Mouse (Mus musculus): Measurements from ENCODE around the gene Cldn11. TPM values are rescaled to one million over a fixed set of nuclear protein-coding genes. Genes with fewer than 3 reads are reported as not detected.

Gene Cldn11
- polyA plus RNA-seq, 1 experiment, result 0.85 TPM

DNA sequence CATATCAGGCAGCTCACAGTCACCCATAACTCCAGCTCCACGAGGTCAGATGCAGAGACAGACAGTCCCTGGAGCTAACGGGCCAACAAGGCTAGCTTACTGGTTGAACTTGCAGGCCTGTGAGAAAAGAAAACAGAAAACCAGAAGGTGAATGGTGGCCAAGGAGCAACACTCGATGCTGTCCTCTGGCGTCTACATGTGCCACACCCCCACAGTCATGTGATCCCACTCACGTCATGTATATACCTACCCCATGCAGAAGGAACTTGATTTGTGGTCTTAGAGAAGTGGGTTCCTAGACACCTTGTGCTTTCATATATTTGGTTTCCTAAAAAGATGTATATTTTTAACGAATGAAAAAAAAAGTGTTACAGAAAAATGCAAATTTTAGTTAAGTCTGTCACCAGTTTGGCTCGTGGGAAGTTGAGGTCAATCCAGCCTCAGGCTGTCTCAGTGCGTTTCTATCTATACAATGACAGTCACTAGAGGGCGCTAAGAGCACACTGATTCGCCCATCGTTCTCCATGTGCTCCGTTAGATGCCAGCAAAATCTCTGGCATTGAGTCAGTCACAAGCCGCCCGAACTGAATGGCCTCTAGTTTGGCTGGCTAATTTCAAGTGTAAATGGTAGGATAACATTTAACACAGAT is 4.0 kb upstream of the Cldn11 start:
- no peak overlapping the region for H3K27ac ChIP-seq (ENCODE audit: insufficient read depth, low read length)
- no peaks in the 10 kb centered on the region for H3K27me3 ChIP-seq (ENCODE audit: control insufficient read depth, insufficient read depth, low read length, poor library complexity, severe bottlenecking)
- H3K36me3 ChIP-seq (ENCODE audit: control insufficient read depth, insufficient read depth, low read length, poor library complexity, severe bottlenecking), result no peaks in the 10 kb centered on the region
- H3K4me3 ChIP-seq (ENCODE audit: low read depth, low read length), result no peak overlapping the region
- TF ChIP-seq EP300 (IDR thresholded peaks at IDR 0.05; ENCODE audit: insufficient read depth, low read depth, low read length) (no peak), POLR2A (IDR thresholded peaks at IDR 0.05; ENCODE audit: insufficient read depth, low read length) (no peak), CTCF (IDR thresholded peaks at IDR 0.05; ENCODE audit: low read depth, low read length) (peak; percentile 94)
- H3K4me1 ChIP-seq (ENCODE audit: control insufficient read depth, insufficient read depth, low read length), result no peaks in the 10 kb centered on the region
- H3K9me3 ChIP-seq (replicated peaks; ENCODE audit: control insufficient read depth, insufficient read depth, low read length, poor library complexity, severe bottlenecking), result no peaks in the 10 kb centered on the region
- no peak overlapping the region for H3K9ac ChIP-seq (ENCODE audit: low read depth, poor library complexity, severe bottlenecking)

DNA sequence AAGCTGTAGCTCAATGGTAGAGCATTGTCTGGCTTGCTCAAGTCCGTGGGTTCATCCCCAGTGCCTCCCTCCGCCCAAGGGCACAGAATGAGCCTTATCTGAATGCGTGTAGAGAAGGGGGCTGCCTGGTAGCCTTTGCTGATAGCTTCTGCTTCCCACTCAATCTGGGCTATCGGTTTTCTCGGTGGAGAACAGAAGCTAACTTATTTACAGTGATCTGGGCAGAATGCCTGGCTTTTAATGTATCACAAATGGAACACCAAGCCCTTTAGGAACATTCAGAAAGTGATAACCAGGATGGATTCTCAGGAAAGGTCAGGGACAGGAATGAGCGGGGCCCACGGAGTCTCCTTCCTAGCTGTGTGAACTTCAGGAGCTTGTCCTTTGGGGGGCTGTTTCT is 1.1 kb upstream of the Cldn11 start:
- no peak overlapping the region for H3K4me3 ChIP-seq (ENCODE audit: low read depth, low read length)
- no peaks in the 10 kb centered on the region for H3K27me3 ChIP-seq (ENCODE audit: control insufficient read depth, insufficient read depth, low read length, poor library complexity, severe bottlenecking)
- H3K9me3 ChIP-seq (replicated peaks; ENCODE audit: control insufficient read depth, insufficient read depth, low read length, poor library complexity, severe bottlenecking), result no peaks in the 10 kb centered on the region
- no peaks in the 10 kb centered on the region for H3K36me3 ChIP-seq (ENCODE audit: control insufficient read depth, insufficient read depth, low read length, poor library complexity, severe bottlenecking)
- H3K27ac ChIP-seq (ENCODE audit: insufficient read depth, low read length), result no peak overlapping the region
- TF ChIP-seq POLR2A (IDR thresholded peaks at IDR 0.05; ENCODE audit: insufficient read depth, low read length), result no peak
- TF ChIP-seq CTCF (IDR thresholded peaks at IDR 0.05; ENCODE audit: low read depth, low read length), result no peak
- TF ChIP-seq EP300 (IDR thresholded peaks at IDR 0.05; ENCODE audit: insufficient read depth, low read depth, low read length), result no peak
- H3K4me1 ChIP-seq (ENCODE audit: control insufficient read depth, insufficient read depth, low read length), result no peaks in the 10 kb centered on the region
- no peak overlapping the region for H3K9ac ChIP-seq (ENCODE audit: low read depth, poor library complexity, severe bottlenecking)

DNA sequence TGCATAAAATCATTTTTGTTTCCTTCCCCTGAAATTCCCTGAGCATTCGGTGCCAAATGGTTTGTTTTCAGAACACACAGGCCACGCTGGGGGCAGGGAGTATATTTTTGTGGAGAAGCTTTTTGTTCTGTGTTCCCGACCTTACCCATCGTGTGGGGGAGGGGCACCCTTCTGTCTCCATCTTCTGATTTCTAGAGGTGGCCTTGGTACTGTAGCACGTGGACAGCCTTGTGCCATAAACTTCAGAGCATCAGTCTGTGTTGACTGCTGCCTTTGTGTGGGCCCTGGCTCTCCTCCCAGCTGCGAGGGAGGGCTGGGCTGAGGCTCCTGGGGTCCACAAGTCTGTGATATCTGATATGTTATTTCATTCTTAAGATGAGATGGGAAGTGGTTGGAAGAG is 2.4 kb downstream of the Cldn11 start:
- Histone ChIP-seq H3K4me1 (ENCODE audit: control insufficient read depth, insufficient read depth, low read length) (no peaks in the 10 kb centered on the region), H3K9me3 (replicated peaks; ENCODE audit: control insufficient read depth, insufficient read depth, low read length, poor library complexity, severe bottlenecking) (no peaks in the 10 kb centered on the region), H3K9ac (ENCODE audit: low read depth, poor library complexity, severe bottlenecking) (no peak overlapping the region), H3K36me3 (ENCODE audit: control insufficient read depth, insufficient read depth, low read length, poor library complexity, severe bottlenecking) (no peaks in the 10 kb centered on the region), H3K4me3 (ENCODE audit: low read depth, low read length) (no peak overlapping the region), H3K27me3 (ENCODE audit: control insufficient read depth, insufficient read depth, low read length, poor library complexity, severe bottlenecking) (no peaks in the 10 kb centered on the region), H3K27ac (ENCODE audit: insufficient read depth, low read length) (no peak overlapping the region)
- no peak for TF ChIP-seq EP300 (IDR thresholded peaks at IDR 0.05; ENCODE audit: insufficient read depth, low read depth, low read length)

DNA sequence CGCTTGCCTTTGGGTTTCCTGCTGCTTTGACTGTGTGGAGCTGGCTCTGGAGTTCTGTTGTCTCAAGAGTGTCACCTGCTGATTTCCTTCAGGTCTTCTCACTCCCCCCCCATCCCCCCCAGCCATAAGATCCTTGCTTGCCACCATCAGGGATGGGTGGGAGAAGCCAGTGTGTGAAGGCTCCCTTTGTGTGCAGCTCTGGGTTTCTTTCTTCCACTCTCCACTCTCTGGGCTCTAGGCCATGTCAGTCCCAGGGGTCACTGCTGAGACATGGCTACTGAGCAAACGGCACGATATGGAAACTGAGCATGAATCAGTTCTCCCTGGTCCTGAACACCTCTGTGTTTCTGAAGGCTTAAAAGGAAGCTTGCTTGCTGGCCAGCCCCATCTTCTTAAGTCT is 6.4 kb downstream of the Cldn11 start:
- Histone ChIP-seq H3K9me3 (replicated peaks; ENCODE audit: control insufficient read depth, insufficient read depth, low read length, poor library complexity, severe bottlenecking) (no peaks in the 10 kb centered on the region), H3K27me3 (ENCODE audit: control insufficient read depth, insufficient read depth, low read length, poor library complexity, severe bottlenecking) (no peaks in the 10 kb centered on the region), H3K4me1 (ENCODE audit: control insufficient read depth, insufficient read depth, low read length) (no peaks in the 10 kb centered on the region), H3K4me3 (ENCODE audit: low read depth, low read length) (no peak overlapping the region), H3K9ac (ENCODE audit: low read depth, poor library complexity, severe bottlenecking) (no peak overlapping the region), H3K27ac (ENCODE audit: insufficient read depth, low read length) (no peak overlapping the region), H3K36me3 (ENCODE audit: control insufficient read depth, insufficient read depth, low read length, poor library complexity, severe bottlenecking) (no peaks in the 10 kb centered on the region)
- no peak for TF ChIP-seq POLR2A (IDR thresholded peaks at IDR 0.05; ENCODE audit: insufficient read depth, low read length)
- TF ChIP-seq CTCF (IDR thresholded peaks at IDR 0.05; ENCODE audit: low read depth, low read length), result no peak
- no peak for TF ChIP-seq EP300 (IDR thresholded peaks at IDR 0.05; ENCODE audit: insufficient read depth, low read depth, low read length)

DNA sequence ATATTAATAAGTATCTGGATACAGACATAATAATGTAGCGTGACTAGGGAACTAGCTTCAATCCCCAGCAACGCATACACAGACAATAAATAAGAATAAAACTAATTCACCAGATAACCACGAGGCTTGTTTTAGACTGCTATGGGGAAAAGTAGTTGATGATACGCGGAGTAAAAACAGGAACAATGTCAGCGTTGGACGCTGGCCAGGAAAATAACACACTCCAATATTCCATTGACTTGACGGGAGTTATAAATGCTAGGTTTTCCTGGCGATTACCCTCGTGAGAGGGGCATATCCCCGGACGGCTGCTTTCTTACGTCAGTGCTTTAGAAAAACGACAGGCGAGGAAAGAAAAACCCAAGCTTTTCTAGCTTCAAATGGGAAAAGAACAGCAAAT is 8.1 kb downstream of the Cldn11 start:
- no peak overlapping the region for H3K9ac ChIP-seq (ENCODE audit: low read depth, poor library complexity, severe bottlenecking)
- no peaks in the 10 kb centered on the region for H3K4me1 ChIP-seq (ENCODE audit: control insufficient read depth, insufficient read depth, low read length)
- no peak overlapping the region for H3K4me3 ChIP-seq (ENCODE audit: low read depth, low read length)
- H3K27me3 ChIP-seq (ENCODE audit: control insufficient read depth, insufficient read depth, low read length, poor library complexity, severe bottlenecking), result no peaks in the 10 kb centered on the region
- no peaks in the 10 kb centered on the region for H3K36me3 ChIP-seq (ENCODE audit: control insufficient read depth, insufficient read depth, low read length, poor library complexity, severe bottlenecking)
- no peak for TF ChIP-seq POLR2A (IDR thresholded peaks at IDR 0.05; ENCODE audit: insufficient read depth, low read length)
- H3K27ac ChIP-seq (ENCODE audit: insufficient read depth, low read length), result no peak overlapping the region
- no peaks in the 10 kb centered on the region for H3K9me3 ChIP-seq (replicated peaks; ENCODE audit: control insufficient read depth, insufficient read depth, low read length, poor library complexity, severe bottlenecking)

DNA sequence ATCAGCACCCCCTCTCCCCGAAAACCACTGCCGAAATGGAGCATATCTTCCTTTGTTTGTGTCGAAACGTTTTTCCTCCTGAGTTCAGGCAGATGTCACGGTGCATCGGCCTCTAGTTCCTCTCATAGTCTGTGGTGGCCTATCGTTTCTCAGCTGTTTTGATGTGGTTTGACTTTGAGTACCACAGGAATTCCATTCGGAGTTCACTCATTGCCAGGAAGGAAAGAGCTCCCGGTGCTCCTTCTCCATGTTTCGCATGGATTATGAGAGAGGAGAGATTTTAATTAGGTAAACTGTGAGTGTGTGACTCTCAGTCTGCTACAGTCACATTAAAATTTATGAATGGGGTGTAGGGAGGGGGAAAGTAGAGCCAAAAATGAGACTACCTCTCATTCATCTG is 10.3 kb downstream of the Cldn11 start:
- H3K27me3 ChIP-seq (ENCODE audit: control insufficient read depth, insufficient read depth, low read length, poor library complexity, severe bottlenecking), result no peaks in the 10 kb centered on the region
- no peaks in the 10 kb centered on the region for H3K36me3 ChIP-seq (ENCODE audit: control insufficient read depth, insufficient read depth, low read length, poor library complexity, severe bottlenecking)
- H3K27ac ChIP-seq (ENCODE audit: insufficient read depth, low read length), result no peak overlapping the region

More for the DNA sequence above, 10.3 kb downstream of the Cldn11 start:
- TF ChIP-seq CTCF (IDR thresholded peaks at IDR 0.05; ENCODE audit: low read depth, low read length) (no peak), EP300 (IDR thresholded peaks at IDR 0.05; ENCODE audit: insufficient read depth, low read depth, low read length) (no peak), POLR2A (IDR thresholded peaks at IDR 0.05; ENCODE audit: insufficient read depth, low read length) (no peak)
- Histone ChIP-seq H3K9ac (ENCODE audit: low read depth, poor library complexity, severe bottlenecking) (no peak overlapping the region), H3K9me3 (replicated peaks; ENCODE audit: control insufficient read depth, insufficient read depth, low read length, poor library complexity, severe bottlenecking) (no peaks in the 10 kb centered on the region), H3K4me3 (ENCODE audit: low read depth, low read length) (no peak overlapping the region), H3K4me1 (ENCODE audit: control insufficient read depth, insufficient read depth, low read length) (no peaks in the 10 kb centered on the region)
